Mouse (Mus musculus) E14TG2a.4 (cell line): Measurements from ENCODE around the gene Peg12.

ENCODE experiments used
- H3K27me3 ChIP-seq: 2 replicates; pipeline ENCODE4 v1.6.1; 2014; ENCODE audit warnings: low read length, control low read depth; ENCODE audit not compliant: insufficient read depth
- H3K36me3 ChIP-seq: 2 replicates; pipeline ENCODE4 v1.6.1; 2014; ENCODE audit warnings: low read length, control low read depth; ENCODE audit not compliant: insufficient read depth
- H3K4me1 ChIP-seq: replicated peaks from 2 replicates; pipeline ENCODE4 v1.6.1; 2014; ENCODE audit warnings: low read depth, low read length, control low read depth
- H3K4me3 ChIP-seq: replicated peaks from 2 replicates; pipeline ENCODE4 v1.5.1; 2014; ENCODE audit warnings: mild to moderate bottlenecking, low read length
- H3K9me3 ChIP-seq: 2 replicates; pipeline ENCODE4 v1.6.1; 2014; ENCODE audit warnings: low read length, control low read depth
- CTCF ChIP-seq: conservative IDR thresholded peaks from 2 replicates; pipeline ENCODE4 v1.5.1; 2014; ENCODE audit warnings: low read length
- NANOG ChIP-seq: IDR thresholded peaks from 2 replicates; pipeline ENCODE4 v1.6.1; 2014; ENCODE audit warnings: borderline replicate concordance, low read length, mixed read lengths
- POU5F1 ChIP-seq: IDR thresholded peaks from 2 replicates; pipeline ENCODE4 v1.6.1; 2014; ENCODE audit warnings: low read length, borderline replicate concordance

Peg12 gene

DNA sequence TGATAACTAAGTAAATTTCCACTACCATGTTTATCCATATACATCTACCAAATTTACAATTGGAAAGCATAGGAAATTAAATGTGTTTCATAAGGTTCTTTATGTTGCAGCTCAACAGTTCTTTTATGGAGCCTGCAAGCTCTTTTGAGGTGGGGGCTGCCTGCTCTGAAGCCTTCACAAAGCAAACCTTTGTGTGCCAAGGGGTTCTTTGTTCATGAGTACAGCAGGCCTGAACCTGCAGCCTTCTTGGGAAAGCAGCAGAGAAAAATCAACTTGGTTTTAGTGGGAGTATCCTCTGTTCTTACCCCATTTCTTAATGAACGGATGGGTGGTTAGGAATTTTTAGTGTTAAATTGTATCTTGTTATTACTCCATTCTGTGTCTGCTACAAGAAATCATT lies 49.1 kb downstream of the Peg12 start:
- no peak overlapping the region for H3K4me3 ChIP-seq
- no peaks in the 10 kb centered on the region; the same call in 1 of the 2 replicates for H3K9me3 ChIP-seq
- peaks cover 10% of the 10 kb centered on the region; the same call in 1 of the 2 replicates for H3K27me3 ChIP-seq
- TF ChIP-seq CTCF (no peak), NANOG (no peak), POU5F1 (no peak)
- H3K4me1 ChIP-seq, result peaks cover 29% of the 10 kb centered on the region
- no peaks in the 10 kb centered on the region for H3K36me3 ChIP-seq
